Mouse (Mus musculus) intestine, embryonic 16.5 days (tissue): ENCODE measurements around the gene Ces2h. TPM values are rescaled to one million over a fixed set of nuclear protein-coding genes. Genes with fewer than 3 reads are reported as not detected.

Experiments
- ATAC-seq: fragments of 200-750 bp; cut with Nextera tagmentation; 2 replicates; pipeline ENCODE4 v1.8.0; 2017; ENCODE audit warnings: moderate TSS enrichment, moderate library complexity
- H3K27ac ChIP-seq: fragments of 300-500 bp; sonication (generic); 2 replicates; pipeline ENCODE4 v1.5.1; 2014; ENCODE audit warnings: mild to moderate bottlenecking, low read length
- H3K27me3 ChIP-seq: fragments of 300-500 bp; sonication (generic); replicated peaks from 2 replicates; pipeline ENCODE4 v1.6.1; 2014; ENCODE audit warnings: low read length, control low read depth, mixed read lengths; ENCODE audit not compliant: control insufficient read depth, insufficient read depth
- H3K36me3 ChIP-seq: fragments of 300-500 bp; sonication (generic); 2 replicates; pipeline ENCODE4 v1.6.1; 2014; ENCODE audit warnings: low read length, control low read depth; ENCODE audit not compliant: control insufficient read depth, insufficient read depth
- H3K4me1 ChIP-seq: fragments of 300-500 bp; sonication (generic); 2 replicates; pipeline ENCODE4 v1.6.1; 2014; ENCODE audit warnings: low read length, control low read depth, mixed read lengths; ENCODE audit not compliant: control insufficient read depth, insufficient read depth
- H3K4me2 ChIP-seq: fragments of 300-500 bp; sonication (generic); 2 replicates; pipeline ENCODE4 v1.6.1; 2014; ENCODE audit warnings: low read depth, low read length, control low read depth
- H3K4me3 ChIP-seq: fragments of 300-500 bp; sonication (generic); 2 replicates; pipeline ENCODE4 v1.5.1; 2014; ENCODE audit warnings: mild to moderate bottlenecking, low read length
- H3K9ac ChIP-seq: fragments of 300-500 bp; sonication (generic); 2 replicates; pipeline ENCODE4 v1.6.1; 2014; ENCODE audit warnings: low read depth, low read length
- H3K9me3 ChIP-seq: fragments of 300-500 bp; sonication (generic); 2 replicates; pipeline ENCODE4 v1.6.1; 2016; ENCODE audit warnings: low read length, control low read depth; ENCODE audit not compliant: control insufficient read depth
- WGBS: fragments of 180-500 bp; shearing (Covaris S2); extraction: QIAGEN DNeasy Blood & Tissue Kit; methylation state at CpG from one replicate; pipeline ENCODE4 v1.1.7; 2014; 5-methylcytosine and 5-hydroxymethylcytosine counted together
- polyA plus RNA-seq: library from polyadenylated mRNA; unstranded; fragments of >200 nt; fragmentation: Nextera tagmentation; extraction: Ambion mirVana; gene quantifications from 2 replicates; pipeline ENCODE4 v1.2.1, GENCODE M21; 2015

The Ces2h gene
- polyA plus RNA-seq, 1 experiment from 2014 or later = 0.05 TPM

- Histone ChIP-seq H3K4me2 (no peak overlapping the region), H3K36me3 (no peaks in the 10 kb centered on the region), H3K9ac (no peak overlapping the region), H3K27me3 (no peaks in the 10 kb centered on the region), H3K4me3 (no peak overlapping the region), H3K4me1 (no peaks in the 10 kb centered on the region), H3K9me3 (peaks cover 3% of the 10 kb centered on the region; the same call in 1 of the 2 replicates), H3K27ac (no peak overlapping the region)
- WGBS = 78% methylated on average over 12 of the region's 12 CpGs
- no peak for ATAC-seq
Measured at GRCm38 (mm10) chr8:105011136-105011535, 10.5 kb downstream of the Ces2h start.

GRCm38 (mm10) chr8:105014391-105014790, 13.7 kb downstream of the Ces2h start:
- ATAC-seq = no peak
- WGBS = 91% methylated on average over 5 of the region's 5 CpGs
- H3K9ac ChIP-seq = no peak overlapping the region
- H3K4me3 ChIP-seq = no peak overlapping the region
- no peaks in the 10 kb centered on the region for H3K27me3 ChIP-seq
- H3K36me3 ChIP-seq = no peaks in the 10 kb centered on the region
- H3K4me1 ChIP-seq = no peaks in the 10 kb centered on the region
- H3K9me3 ChIP-seq = no peaks in the 10 kb centered on the region
- H3K4me2 ChIP-seq = no peak overlapping the region
- H3K27ac ChIP-seq = no peak overlapping the region

DNA sequence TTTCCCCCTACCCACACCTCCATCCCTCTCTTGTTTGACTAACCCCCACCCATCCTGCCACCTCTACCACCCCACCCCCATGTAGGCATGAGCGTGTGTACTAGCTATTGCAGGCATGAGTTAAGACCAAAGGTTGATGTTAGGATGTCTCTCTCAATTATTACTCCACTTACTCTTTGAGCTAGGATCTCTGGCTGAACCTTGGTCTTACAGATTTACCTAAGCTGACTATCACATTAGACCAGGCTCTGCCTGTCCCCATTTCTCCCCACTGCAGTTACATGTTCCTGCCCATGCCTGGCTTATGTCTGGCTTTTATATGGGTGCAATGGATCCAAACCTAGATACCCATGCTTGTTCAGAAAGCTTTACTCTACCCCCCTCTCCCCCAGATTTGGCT, 21.3 kb downstream of the Ces2h start:
- no peak for ATAC-seq
- H3K9me3 ChIP-seq = no peaks in the 10 kb centered on the region
- no peaks in the 10 kb centered on the region for H3K27me3 ChIP-seq
- H3K9ac ChIP-seq = no peak overlapping the region
- H3K4me1 ChIP-seq = no peaks in the 10 kb centered on the region
- no peaks in the 10 kb centered on the region for H3K36me3 ChIP-seq
- H3K4me2 ChIP-seq = no peak overlapping the region
- no peak overlapping the region for H3K4me3 ChIP-seq
- 68% methylated on average over 1 of the region's 1 CpGs for WGBS
- no peak overlapping the region for H3K27ac ChIP-seq

GRCm38 (mm10) chr8:105023087-105023486, 22.4 kb downstream of the Ces2h start:
- Histone ChIP-seq H3K9me3 (no peaks in the 10 kb centered on the region), H3K9ac (no peak overlapping the region), H3K4me3 (no peak overlapping the region), H3K4me2 (no peak overlapping the region), H3K36me3 (no peaks in the 10 kb centered on the region), H3K27me3 (no peaks in the 10 kb centered on the region), H3K4me1 (no peaks in the 10 kb centered on the region), H3K27ac (no peak overlapping the region)
- WGBS = 52% methylated on average over 1 of the region's 1 CpGs
- no peak for ATAC-seq

- no peaks in the 10 kb centered on the region for H3K4me1 ChIP-seq
- 71% methylated on average over 2 of the region's 2 CpGs for WGBS
- no peak for ATAC-seq
Measured at GRCm38 (mm10) chr8:105025050-105025449, 24.4 kb downstream of the Ces2h start.

DNA sequence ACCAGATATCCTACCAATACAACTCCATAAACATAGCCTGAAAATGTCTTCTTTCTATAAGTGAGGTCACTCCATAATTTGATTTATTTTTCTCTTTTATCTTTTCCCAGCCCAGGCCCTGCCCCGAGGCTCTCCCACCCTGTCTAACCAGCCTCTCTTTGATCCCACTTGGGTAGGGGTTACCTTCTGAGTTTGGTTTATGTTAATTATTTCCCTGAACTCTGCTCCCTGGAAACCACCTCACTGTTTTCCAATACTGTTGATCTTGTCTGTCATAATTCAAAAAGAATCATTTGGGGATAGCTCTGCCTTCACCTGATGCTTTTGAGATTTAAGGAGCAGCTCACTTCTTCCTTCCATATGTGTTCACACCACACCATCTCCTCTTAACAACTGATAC, 42.9 kb downstream of the Ces2h start:
- H3K4me2 ChIP-seq = no peak overlapping the region
- H3K4me3 ChIP-seq = no peak overlapping the region
- H3K27ac ChIP-seq = no peak overlapping the region
- H3K4me1 ChIP-seq = peaks cover 4% of the 10 kb centered on the region; the same call in 1 of the 2 replicates
- H3K9ac ChIP-seq = no peak overlapping the region
- no peaks in the 10 kb centered on the region for H3K9me3 ChIP-seq
- H3K36me3 ChIP-seq = no peaks in the 10 kb centered on the region
- ATAC-seq = no peak
- 41% methylated on average over 1 of the region's 1 CpGs for WGBS
- no peaks in the 10 kb centered on the region for H3K27me3 ChIP-seq

More at GRCm38 (mm10) chr8:105025050-105025449, 24.4 kb downstream of the Ces2h start:
- Histone ChIP-seq H3K27me3 (no peaks in the 10 kb centered on the region), H3K36me3 (no peaks in the 10 kb centered on the region), H3K9ac (no peak overlapping the region), H3K4me3 (no peak overlapping the region), H3K9me3 (no peaks in the 10 kb centered on the region), H3K27ac (no peak overlapping the region), H3K4me2 (no peak overlapping the region)

GRCm38 (mm10) chr8:105045824-105046401, 45.3 kb downstream of the Ces2h start:
- no peak overlapping the region for H3K4me2 ChIP-seq
- no peaks in the 10 kb centered on the region for H3K36me3 ChIP-seq
- no peak overlapping the region; the same call in 1 of the 2 replicates for H3K27ac ChIP-seq
- WGBS = 40% methylated on average over 3 of the region's 3 CpGs
- no peak overlapping the region for H3K4me3 ChIP-seq
- H3K4me1 ChIP-seq = peaks cover 4% of the 10 kb centered on the region; the same call in 1 of the 2 replicates
- H3K9ac ChIP-seq = no peak overlapping the region
- ATAC-seq = peak; percentile 92
- no peaks in the 10 kb centered on the region for H3K9me3 ChIP-seq
- H3K27me3 ChIP-seq = no peaks in the 10 kb centered on the region

DNA sequence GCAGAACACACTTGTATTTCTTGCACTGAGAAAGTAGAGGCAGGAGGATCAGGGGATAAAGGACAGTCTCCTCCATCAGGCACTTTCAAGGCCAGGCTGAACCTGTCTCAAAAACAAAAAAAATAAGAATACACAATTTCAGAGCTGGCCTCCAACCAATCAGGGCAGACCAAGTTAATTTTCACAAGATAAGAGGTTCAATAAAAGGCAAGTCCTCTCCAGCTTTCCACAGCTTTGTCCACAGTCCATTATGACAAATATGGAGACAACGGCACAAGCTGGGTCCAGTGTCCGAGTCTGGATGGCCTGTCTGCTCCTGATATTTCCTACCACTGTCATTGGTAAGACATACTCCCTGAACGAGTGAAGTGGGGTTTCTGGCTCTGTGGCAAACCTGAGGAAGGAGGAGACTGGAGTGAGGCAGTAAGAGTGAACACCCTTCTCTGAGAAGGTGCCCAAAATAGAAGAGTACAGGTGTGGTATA, 47.8 kb downstream of the Ces2h start, which contains the start of gene Ces3a:
Ces3a (plus strand) TSS at position 231 of the 484 bp plus-strand sequence.
- WGBS = 70% methylated on average over 3 of the region's 3 CpGs
- H3K27me3 ChIP-seq = no peaks in the 10 kb centered on the region
- no peak within 1 kb of the TSS for H3K27ac ChIP-seq
- H3K4me1 ChIP-seq = peaks cover 4% of the 10 kb centered on the region; the same call in 1 of the 2 replicates
- no peak within 1 kb of the TSS for H3K4me3 ChIP-seq
- H3K36me3 ChIP-seq = no peaks in the 10 kb centered on the region
- no peak within 1 kb of the TSS for H3K9ac ChIP-seq
- H3K4me2 ChIP-seq = no peak within 1 kb of the TSS
- no peak for ATAC-seq
- H3K9me3 ChIP-seq = no peaks in the 10 kb centered on the region

DNA sequence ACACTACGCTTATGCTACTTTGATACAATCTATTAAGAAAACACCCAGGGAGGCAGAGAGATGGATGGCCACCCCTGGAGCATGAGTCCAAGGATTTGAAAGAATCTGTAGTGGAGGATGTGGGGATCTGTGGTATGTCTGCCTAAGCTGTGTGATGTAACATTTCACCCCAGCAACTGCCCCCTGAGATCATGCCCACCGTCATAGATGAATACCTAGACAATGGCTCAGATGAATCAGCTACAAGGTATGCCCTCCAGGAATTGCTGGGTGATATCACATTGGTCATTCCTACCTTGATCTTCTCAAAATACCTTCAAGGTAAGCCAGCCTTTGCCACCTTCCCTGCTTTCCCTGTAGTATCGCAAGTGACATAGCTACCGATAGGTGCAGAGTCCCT, 55.6 kb downstream of the Ces2h start:
- H3K27me3 ChIP-seq = no peaks in the 10 kb centered on the region
- no peak overlapping the region for H3K27ac ChIP-seq
- H3K4me2 ChIP-seq = no peak overlapping the region
- 93% methylated on average over 4 of the region's 4 CpGs for WGBS
- H3K4me3 ChIP-seq = no peak overlapping the region
- ATAC-seq = no peak
- H3K9me3 ChIP-seq = no peaks in the 10 kb centered on the region
- H3K36me3 ChIP-seq = no peaks in the 10 kb centered on the region
- no peak overlapping the region for H3K9ac ChIP-seq
- no peaks in the 10 kb centered on the region for H3K4me1 ChIP-seq

GRCm38 (mm10) chr8:105060056-105060455, 59.4 kb downstream of the Ces2h start:
- H3K4me3 ChIP-seq = no peak overlapping the region
- no peaks in the 10 kb centered on the region for H3K9me3 ChIP-seq
- ATAC-seq = no peak
- no peak overlapping the region for H3K27ac ChIP-seq
- H3K27me3 ChIP-seq = no peaks in the 10 kb centered on the region
- no peak overlapping the region for H3K9ac ChIP-seq
- H3K4me2 ChIP-seq = no peak overlapping the region
- H3K36me3 ChIP-seq = no peaks in the 10 kb centered on the region
- H3K4me1 ChIP-seq = no peaks in the 10 kb centered on the region
